Mouse (Mus musculus) heart, embryonic 14.5 days (tissue): ENCODE measurements at regions not wholly inside any gene's neighbourhood (a gene's known extent, or its start where the extent isn't known, plus 50 kb on each side); places are given as distances from the start of the nearest gene placed in this dataset.

Source experiments
- ATAC-seq: fragments of 200-750 bp; cut with Nextera tagmentation; 2 replicates; pipeline ENCODE4 v1.8.0; 2017; ENCODE audit warnings: low read depth, moderate TSS enrichment; ENCODE audit not compliant: insufficient number of reproducible peaks, insufficient read depth, low FRiP score
- H3K27ac ChIP-seq, 2 experiments: fragments of 200-500 bp in 1 of 2; fragments of 300-500 bp in 1 of 2; sonication (generic) in 1 of 2; replicated peaks in 1 of 2; 2 replicates each; pipeline ENCODE4 v1.5.1; 2012 to 2014; ENCODE audit warnings: low read depth in 2 of 2, low read length in 2 of 2, control low read depth in 1 of 2, mild to moderate bottlenecking in 1 of 2, mixed read lengths in 1 of 2; ENCODE audit not compliant: control insufficient read depth in 1 of 2, insufficient read depth in 1 of 2
- H3K27me3 ChIP-seq: fragments of 300-500 bp; sonication (generic); 2 replicates; pipeline ENCODE4 v1.6.1; 2014; ENCODE audit warnings: mild to moderate bottlenecking, low read length, control low read depth; ENCODE audit not compliant: control insufficient read depth, insufficient read depth
- H3K36me3 ChIP-seq: fragments of 300-500 bp; sonication (generic); 2 replicates; pipeline ENCODE4 v1.6.1; 2014; ENCODE audit warnings: mild to moderate bottlenecking, control low read depth, low read length, mixed read lengths; ENCODE audit not compliant: control insufficient read depth, insufficient read depth
- H3K4me1 ChIP-seq, 2 experiments: fragments of 200-500 bp in 1 of 2; fragments of 300-500 bp in 1 of 2; sonication (generic) in 1 of 2; 2 replicates each; pipeline ENCODE4 v1.6.1; 2012 to 2014; ENCODE audit warnings: low read length in 2 of 2, control low read depth in 1 of 2, mixed read lengths in 1 of 2; ENCODE audit not compliant: control insufficient read depth in 2 of 2, insufficient read depth in 2 of 2
- H3K4me2 ChIP-seq: fragments of 300-500 bp; sonication (generic); 2 replicates; pipeline ENCODE4 v1.6.1; 2014; ENCODE audit warnings: mild to moderate bottlenecking, low read length
- H3K4me3 ChIP-seq, 2 experiments: fragments of 200-500 bp in 1 of 2; fragments of 300-500 bp in 1 of 2; sonication (generic) in 1 of 2; 2 replicates each; pipeline ENCODE4 v1.5.1; 2012 to 2014; ENCODE audit warnings: low read length in 2 of 2, mild to moderate bottlenecking in 2 of 2, control low read depth in 1 of 2, low read depth in 1 of 2, moderate library complexity in 1 of 2; ENCODE audit not compliant: control insufficient read depth in 1 of 2, insufficient read depth in 1 of 2
- H3K9ac ChIP-seq: fragments of 300-500 bp; sonication (generic); 2 replicates; pipeline ENCODE4 v1.6.1; 2014; ENCODE audit warnings: mild to moderate bottlenecking, low read length
- H3K9me3 ChIP-seq: fragments of 300-500 bp; sonication (generic); 2 replicates; pipeline ENCODE4 v1.6.1; 2016; ENCODE audit warnings: low read length, control low read depth; ENCODE audit not compliant: control insufficient read depth
- WGBS: fragments of 180-500 bp; shearing (Covaris S2); extraction: QIAGEN DNeasy Blood & Tissue Kit; methylation state at CpG from one replicate; pipeline ENCODE4 v1.1.7; 2014; 5-methylcytosine and 5-hydroxymethylcytosine counted together

GRCm38 (mm10) chr15:96780606-96781005, 81.1 kb upstream of the Slc38a2 start:
- Histone ChIP-seq H3K4me2 (no peak overlapping the region), H3K9me3 (no peaks in the 10 kb centered on the region), H3K9ac (no peak overlapping the region), H3K27ac (no peak overlapping the region), H3K4me3 (no peak overlapping the region), H3K27me3 (no peaks in the 10 kb centered on the region), H3K36me3 (no peaks in the 10 kb centered on the region), H3K4me1 (peaks cover 10 to 22% of the 10 kb centered on the region in 2 experiments)
- 80% methylated on average over 5 of the region's 5 CpGs for WGBS
- no peak for ATAC-seq

GRCm38 (mm10) chr15:96779358-96779757, 79.8 kb upstream of the Slc38a2 start:
- Histone ChIP-seq H3K36me3 (no peaks in the 10 kb centered on the region), H3K4me1 (peaks cover 14 to 25% of the 10 kb centered on the region in 2 experiments), H3K27ac (peak overlapping the region; percentile 12 to 58; a peak in 2 of 4 replicates), H3K27me3 (no peaks in the 10 kb centered on the region), H3K4me2 (no peak overlapping the region), H3K4me3 (no peak overlapping the region), H3K9ac (no peak overlapping the region), H3K9me3 (no peaks in the 10 kb centered on the region)
- ATAC-seq: no peak
- WGBS: 39% methylated on average over 7 of the region's 7 CpGs

- H3K4me2 ChIP-seq: no peak overlapping the region
- H3K36me3 ChIP-seq: no peaks in the 10 kb centered on the region
- H3K9me3 ChIP-seq: no peaks in the 10 kb centered on the region
- no peak for ATAC-seq
- no peak overlapping the region for H3K4me3 ChIP-seq
- 71% methylated on average over 15 of the region's 15 CpGs for WGBS
- 0 out of 2 replicates have a peak overlapping the region, but pooled peaks have one; percentile 14 for H3K9ac ChIP-seq
- no peaks in the 10 kb centered on the region for H3K27me3 ChIP-seq
- H3K4me1 ChIP-seq: peaks cover 17 to 35% of the 10 kb centered on the region in 2 experiments
- H3K27ac ChIP-seq: peak overlapping the region; percentile 24 to 55
These were observed 78.9 kb upstream of the Slc38a2 start for GRCm38 (mm10) chr15:96778321-96778926.

- no peak overlapping the region for H3K4me2 ChIP-seq
- H3K27me3 ChIP-seq: no peaks in the 10 kb centered on the region
- no peak overlapping the region for H3K27ac ChIP-seq
- WGBS: 69% methylated on average over 9 of the region's 9 CpGs
- H3K4me3 ChIP-seq: no peak overlapping the region
- H3K4me1 ChIP-seq: peaks cover 25 to 44% of the 10 kb centered on the region in 2 experiments
- H3K9ac ChIP-seq: no peak overlapping the region
- ATAC-seq: no peak
- H3K9me3 ChIP-seq: no peaks in the 10 kb centered on the region
- H3K36me3 ChIP-seq: no peaks in the 10 kb centered on the region
These were observed 77.0 kb upstream of the Slc38a2 start for GRCm38 (mm10) chr15:96776476-96777075.

- H3K4me3 ChIP-seq: no peak overlapping the region
- no peaks in the 10 kb centered on the region for H3K36me3 ChIP-seq
- H3K4me2 ChIP-seq: no peak overlapping the region
- no peak for ATAC-seq
- no peak overlapping the region for H3K27ac ChIP-seq
- H3K4me1 ChIP-seq: peaks cover 31 to 43% of the 10 kb centered on the region in 2 experiments
- 90% methylated on average over 5 of the region's 5 CpGs for WGBS
- no peaks in the 10 kb centered on the region for H3K27me3 ChIP-seq
- no peaks in the 10 kb centered on the region for H3K9me3 ChIP-seq
- H3K9ac ChIP-seq: no peak overlapping the region; the same call in 1 of the 2 replicates
These were observed 75.6 kb upstream of the Slc38a2 start for GRCm38 (mm10) chr15:96775129-96775528.

GRCm38 (mm10) chr15:96774664-96775063, 75.1 kb upstream of the Slc38a2 start:
- peak overlapping the region; percentile 35; the same call in 1 of the 2 replicates for H3K9ac ChIP-seq
- WGBS: 66% methylated on average over 6 of the region's 6 CpGs
- H3K36me3 ChIP-seq: no peaks in the 10 kb centered on the region
- H3K4me3 ChIP-seq: no peak overlapping the region
- H3K4me2 ChIP-seq: no peak overlapping the region
- peaks cover 33 to 44% of the 10 kb centered on the region in 2 experiments for H3K4me1 ChIP-seq
- H3K27ac ChIP-seq: peak overlapping the region; percentile 39 to 87; a peak in 3 of 4 replicates
- H3K9me3 ChIP-seq: no peaks in the 10 kb centered on the region
- no peaks in the 10 kb centered on the region for H3K27me3 ChIP-seq
- no peak for ATAC-seq

- WGBS: 0% methylated on average over 1 of the region's 1 CpGs
- no peaks in the 10 kb centered on the region for H3K27me3 ChIP-seq
- no peak overlapping the region for H3K4me3 ChIP-seq
- no peak overlapping the region; the same call in 1 of the 2 replicates for H3K9ac ChIP-seq
- H3K4me1 ChIP-seq: peaks cover 37 to 41% of the 10 kb centered on the region in 2 experiments
- ATAC-seq: peak; percentile 77
- H3K36me3 ChIP-seq: no peaks in the 10 kb centered on the region
- no peaks in the 10 kb centered on the region for H3K9me3 ChIP-seq
- H3K4me2 ChIP-seq: 0 out of 2 replicates have a peak overlapping the region, but pooled peaks have one; percentile 4
- peak overlapping the region; percentile 77 to 87 for H3K27ac ChIP-seq
These were observed 74.1 kb upstream of the Slc38a2 start for GRCm38 (mm10) chr15:96773656-96774055.
